Mouse (Mus musculus) lung, postnatal 14 days (tissue): ENCODE measurements at regions not wholly inside any gene's neighbourhood (a gene's known extent, or its start where the extent isn't known, plus 50 kb on each side); places are given as distances from the start of the nearest gene placed in this dataset.

Source experiments
- DNase-seq: peaks from one replicate; pipeline ENCODE4 v3.0.0; 2021

DNA sequence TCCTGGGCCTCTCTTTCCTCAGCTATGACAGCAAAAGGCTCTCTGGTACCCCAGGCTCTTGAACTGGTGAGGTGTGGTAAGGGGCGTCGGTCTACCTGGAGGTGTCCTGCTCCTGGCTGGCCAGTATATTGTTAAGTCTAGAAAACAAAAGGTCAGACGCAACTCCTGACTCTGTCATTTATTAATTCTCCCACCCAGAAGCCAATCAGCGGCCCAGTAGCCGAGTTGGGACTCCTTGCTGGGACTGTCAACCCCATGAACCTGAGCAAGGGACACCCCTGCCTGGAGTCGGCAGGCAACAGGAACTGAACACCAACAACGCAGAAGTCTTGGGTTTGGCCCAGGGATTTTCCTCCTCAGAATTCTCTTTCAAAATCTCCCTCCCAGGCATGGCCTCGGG, 71.1 kb upstream of the Tle3 start:
- DNase-seq, result no peak

DNA sequence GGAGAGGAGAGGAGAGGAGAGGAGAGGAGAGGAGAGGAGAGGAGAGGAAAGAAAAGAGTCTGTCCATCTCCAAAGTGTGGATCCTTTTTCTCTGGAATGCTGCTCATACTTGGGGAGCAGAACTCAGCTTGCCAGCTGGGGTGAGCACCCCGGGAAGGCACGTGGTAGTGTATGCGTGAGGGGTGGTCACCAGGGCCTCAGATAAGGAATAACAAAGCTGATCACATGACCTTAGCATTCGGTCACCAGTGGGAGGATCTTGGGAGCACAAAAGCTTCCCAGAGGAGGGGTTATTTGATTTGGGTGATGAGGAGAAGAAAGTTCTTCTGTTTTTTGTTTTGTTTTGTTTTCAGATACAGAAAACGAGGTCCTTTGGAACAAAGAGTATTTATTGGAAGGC, 69.4 kb upstream of the Tle3 start:
- DNase-seq, result no peak

DNA sequence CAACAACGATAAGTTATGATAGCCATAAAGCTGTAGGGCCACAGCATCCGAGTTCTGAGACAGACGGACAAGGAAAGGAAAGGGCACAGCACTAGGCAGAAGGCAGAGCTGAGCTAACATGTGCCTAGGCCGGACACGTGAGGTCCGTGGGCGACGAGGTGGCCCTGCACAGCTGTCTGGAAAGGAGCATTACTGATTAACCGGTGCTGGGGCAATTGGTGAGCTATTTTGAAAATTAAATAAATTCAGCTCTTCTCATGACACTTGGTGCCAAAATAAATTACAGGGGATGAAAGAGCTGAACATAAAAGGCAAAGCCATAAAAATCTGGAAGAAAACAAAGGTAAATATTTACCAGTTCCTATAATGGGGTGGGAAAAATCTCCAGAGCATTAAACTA, 65.9 kb upstream of the Tle3 start:
- DNase-seq, result no peak

DNA sequence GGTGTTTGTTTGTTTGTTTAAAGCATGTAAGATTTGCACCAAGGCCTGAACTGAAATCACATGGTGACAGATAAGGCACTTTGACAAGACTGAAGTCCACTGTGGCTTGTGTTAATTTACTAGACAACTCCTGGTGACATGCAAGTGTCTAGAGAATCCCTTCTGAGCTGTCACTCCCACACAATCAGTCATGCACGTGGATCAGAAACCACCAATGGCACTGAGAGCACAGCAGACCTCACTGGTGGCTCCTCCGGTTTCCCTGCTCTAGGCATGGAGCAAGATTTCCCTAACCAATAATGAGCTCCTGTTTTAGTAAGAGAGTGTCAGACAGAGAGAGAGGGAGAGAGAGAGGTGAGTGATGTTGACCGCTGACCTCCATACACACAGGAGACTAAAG, 63.1 kb upstream of the Tle3 start:
- DNase-seq, result no peak

DNA sequence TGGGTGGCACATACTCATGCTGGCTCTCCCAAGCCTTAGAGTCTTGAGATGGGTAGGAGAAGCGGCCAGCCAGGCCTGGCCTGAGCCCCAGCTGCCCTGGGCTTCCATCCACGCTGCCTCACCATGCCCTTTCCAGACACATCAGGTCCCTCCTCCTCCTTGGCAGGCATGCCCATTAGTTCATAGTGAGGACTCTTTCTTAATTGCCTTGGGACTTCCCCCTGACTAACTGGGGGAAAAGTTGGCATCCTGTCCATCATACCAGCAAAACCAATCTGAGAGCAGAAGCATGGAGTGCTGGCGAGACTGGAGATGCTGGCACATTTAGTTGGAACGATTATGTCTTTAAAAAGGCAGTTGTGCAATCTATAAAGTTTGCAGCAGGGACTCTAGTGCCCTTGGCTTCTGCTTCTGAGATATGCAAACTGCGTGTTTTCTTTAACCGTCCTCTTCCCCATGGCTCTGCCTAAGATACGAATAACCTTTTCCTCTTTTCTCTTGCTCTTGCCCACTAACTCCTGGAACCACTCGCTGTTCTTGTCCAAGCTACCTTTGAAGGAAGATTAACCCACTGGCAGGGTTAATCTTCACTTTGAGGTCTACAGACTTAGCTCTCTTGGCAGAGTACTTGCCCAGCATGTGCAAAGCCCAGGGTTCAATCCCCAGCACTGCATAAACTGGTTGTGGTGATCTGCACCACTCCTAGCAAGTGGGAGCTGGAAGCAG, 62.2 kb upstream of the Tle3 start:
- DNase-seq, result peak; percentile 35

DNA sequence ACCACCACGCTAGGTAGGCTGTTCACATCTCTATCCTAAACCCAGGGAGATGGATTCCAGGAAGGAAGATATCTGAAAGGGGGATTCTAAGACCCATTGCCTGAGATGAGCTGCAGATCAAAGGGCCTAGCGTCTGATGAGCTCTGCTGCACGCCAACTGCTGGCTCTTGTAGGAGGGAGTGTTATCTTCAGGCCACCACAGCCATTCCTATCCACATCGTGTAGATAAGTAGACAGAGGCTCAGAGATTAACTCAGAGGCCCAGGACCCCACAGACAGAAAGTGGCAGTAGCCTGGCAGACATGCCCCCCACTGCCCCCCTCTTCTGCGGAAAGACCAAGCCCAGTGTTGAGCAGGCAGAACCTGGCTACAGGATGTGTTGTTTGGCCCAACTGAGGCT, 61.6 kb upstream of the Tle3 start:
- DNase-seq, result no peak

DNA sequence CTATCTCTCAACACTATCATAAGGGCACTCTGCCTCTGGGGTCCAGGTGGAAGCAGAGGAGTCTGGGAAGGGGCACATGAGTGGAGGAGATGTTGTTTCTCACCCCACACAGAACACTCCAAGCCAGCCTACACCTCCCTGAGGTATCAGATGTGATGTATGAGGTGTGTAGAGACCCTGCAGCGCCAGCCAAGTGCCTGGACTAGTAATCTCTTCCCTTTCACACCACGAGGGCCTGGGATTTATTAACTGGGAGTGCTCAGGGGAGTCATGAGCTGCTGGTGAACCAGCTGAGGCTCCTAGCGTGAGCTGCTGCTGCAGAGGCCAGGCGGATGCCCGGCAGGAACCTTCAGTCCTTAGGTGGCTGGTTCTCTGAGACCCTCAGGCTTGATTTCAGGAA, 60.6 kb upstream of the Tle3 start:
- no peak for DNase-seq

DNA sequence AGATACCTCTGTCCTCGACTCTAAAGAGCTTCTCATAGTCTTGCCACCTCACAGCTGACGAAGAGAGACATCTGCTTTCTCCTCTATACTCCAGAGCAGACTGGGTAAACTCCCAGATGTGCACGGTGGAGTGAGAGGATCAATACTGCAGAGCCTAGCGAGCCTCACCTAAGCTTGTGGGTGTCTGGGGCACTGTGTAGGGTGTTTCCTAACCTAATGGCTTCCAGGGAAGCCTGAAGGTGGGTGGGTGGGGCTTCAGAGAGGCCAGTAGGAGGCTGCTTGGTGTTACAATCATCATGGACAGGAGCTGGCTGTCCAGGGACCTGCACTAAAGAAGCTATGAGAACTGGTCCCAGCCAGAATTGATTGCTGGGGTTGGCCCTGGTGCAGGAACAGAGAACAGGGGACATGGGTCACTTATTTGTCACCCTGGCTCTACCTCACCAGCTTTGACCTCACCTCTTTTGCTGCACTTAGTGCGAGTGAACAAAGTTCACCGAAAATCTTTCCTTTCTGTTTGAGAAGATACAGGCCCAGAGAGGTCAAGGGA, 57.5 kb upstream of the Tle3 start:
- no peak for DNase-seq

DNA sequence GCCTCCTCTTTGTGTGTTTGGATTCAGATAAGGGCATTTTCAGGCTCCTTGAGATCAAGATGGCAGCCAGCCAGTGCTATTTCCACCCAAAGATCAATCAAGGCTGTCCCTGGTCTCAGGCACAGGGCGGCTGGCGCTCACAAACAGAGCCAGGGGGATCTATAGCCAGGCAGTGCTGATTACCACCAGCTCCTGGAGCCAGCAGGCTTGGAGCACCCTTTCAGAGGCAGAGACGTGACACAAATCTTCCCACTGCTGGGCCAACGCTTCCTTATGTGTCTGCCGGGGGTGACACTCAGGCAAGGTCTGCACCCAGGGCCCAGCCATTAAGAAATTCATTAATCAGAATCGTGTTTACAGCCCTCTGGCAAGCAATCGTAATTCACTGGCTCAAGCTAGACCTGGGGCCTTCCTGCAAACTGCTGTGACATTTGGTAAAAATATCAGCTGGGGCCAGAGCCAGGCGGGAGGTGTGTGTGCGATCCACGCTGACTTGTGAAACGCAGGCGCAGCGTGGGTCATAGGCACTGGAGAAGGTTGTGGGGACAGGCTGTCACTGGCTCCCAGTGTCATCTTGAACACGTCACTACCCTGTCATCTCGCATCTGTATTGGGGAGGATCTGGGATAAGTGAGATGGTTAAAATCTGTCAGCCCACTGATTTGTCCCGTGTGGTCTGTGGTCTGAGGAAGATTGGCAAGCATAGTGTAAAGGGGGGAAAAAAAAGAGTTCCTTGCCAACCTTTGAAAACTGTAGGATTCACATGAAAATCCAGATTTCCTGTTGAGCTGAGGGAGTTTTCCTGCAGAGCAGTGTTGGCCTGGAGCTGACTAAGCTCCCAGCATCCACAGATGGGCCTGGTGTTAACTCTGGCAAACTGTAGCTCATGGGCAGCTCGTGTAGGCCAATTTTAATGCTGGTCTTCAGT, 56.5 kb upstream of the Tle3 start:
- peak; percentile 70 for DNase-seq

DNA sequence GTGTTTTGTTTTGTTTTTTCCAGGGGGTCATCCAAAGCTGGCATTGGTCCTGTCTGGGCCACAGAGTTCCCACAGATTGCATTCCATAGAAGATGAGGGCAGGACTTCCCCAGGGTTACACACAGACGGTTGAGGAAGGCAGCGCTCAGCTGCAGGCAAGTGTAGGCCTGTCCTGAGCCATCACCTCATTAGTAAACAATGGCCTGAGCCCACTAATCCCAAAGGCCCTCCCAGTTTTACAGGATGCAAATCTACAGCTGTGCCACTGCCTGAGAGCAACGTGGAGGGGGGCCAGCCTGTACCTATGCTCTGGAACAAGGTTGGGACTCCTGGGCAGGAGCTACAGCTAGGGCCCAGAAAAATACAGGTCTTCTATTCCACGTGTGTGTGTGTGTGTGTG, 55.7 kb upstream of the Tle3 start:
- DNase-seq, result no peak

DNA sequence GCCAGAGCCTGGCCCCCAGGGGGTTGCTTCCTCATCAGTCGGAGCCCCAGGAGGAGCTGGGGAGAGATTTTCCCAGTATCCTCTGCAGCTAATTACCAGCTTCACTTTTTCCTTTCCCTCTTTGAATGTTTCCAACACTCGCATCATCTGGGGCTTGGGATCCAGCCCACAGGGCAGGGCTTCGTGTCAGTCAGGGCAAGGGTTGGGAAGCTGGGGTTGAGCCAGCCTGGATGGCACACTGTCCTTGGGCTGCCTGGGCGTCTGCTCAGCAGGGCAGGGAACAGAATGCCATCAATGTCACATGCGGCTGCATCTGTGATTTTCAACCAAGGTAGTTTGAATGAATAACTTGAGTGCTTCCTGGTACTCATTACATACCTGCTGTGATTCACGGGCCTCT, 52.4 kb upstream of the Tle3 start:
- DNase-seq, result no peak

DNA sequence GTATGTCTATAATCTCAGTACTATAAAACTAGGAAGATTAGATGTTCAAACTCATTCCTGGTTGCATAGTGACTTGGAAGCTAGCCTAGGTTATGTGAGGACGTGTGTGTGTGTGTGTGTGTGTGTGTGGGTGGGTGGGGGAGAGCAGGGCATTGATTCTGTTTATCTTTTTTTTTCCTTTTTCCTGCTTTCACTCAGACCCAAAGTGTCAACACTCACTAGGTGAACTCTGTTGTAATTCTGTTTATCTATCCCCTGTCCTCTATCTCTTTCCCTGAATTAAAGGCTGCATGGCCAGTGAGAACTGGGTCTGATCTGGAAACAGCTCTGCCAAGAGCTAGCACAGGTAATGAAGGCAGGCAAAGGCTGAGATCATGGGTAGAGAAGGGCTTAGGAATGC, 50.9 kb upstream of the Tle3 start:
- DNase-seq, result no peak

DNA sequence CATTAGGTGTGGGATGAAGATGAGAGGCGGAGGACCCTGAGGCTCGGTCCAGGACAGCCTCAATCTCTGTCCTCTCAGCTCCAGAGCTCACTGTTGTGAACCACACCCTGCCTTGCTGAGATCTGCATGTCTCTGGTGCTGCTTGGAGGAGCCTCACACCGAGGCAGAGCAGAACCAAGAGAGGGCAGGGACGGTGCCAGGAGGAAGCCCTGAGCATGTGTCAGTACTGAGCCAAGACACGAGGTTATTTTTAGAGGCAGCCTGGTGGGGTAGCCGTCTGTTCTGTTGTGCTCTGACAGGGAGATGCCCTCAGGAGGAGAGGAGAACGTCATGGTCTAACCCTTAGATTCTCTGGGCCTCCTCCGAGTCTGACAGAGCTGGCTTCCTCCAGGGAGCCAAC, 50.3 kb upstream of the Tle3 start:
- DNase-seq, result no peak

DNA sequence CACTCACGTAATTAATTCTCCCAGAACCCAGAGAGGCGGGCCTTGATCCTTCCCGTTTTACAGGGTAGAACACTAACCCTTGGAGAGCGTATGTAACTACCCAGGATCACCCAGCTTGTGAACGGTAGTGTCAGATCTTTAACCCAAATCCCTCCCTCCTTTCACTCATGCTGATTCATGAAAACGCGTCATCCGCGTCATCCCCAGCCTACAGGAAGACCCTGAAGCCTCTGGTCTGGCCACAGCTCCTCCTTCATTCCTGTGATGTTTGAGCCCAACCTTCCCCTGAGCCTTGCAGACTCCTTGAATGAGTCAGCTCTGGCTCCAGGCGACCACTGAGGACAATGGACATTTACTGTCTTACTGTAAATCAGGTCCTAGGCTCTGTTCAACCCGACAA, 49.8 kb upstream of the Tle3 start:
- no peak for DNase-seq
